Mouse (Mus musculus) liver, adult 2 months (tissue): ENCODE results near the gene Strbp.

ENCODE experiments used
- CTCF ChIP-seq: fragments of 200-500 bp; IDR thresholded peaks from 2 replicates; pipeline ENCODE4 v1.5.1; 2011; ENCODE audit warnings: low read depth, low read length, control low read depth
- POLR2A ChIP-seq: fragments of 200-500 bp; IDR thresholded peaks from 2 replicates; pipeline ENCODE4 v1.6.1; 2011; ENCODE audit warnings: low read length, control low read depth; ENCODE audit not compliant: insufficient read depth; ENCODE audit errors: extremely low read depth

- TF ChIP-seq CTCF (no peak), POLR2A (no peak)
These were observed 187.5 kb downstream of the Strbp start, which contains the start of gene Gpr21 for GRCm38 (mm10) chr2:37516030-37516710.
